Mouse (Mus musculus) 3T3-L1 (cell line): Measurements from ENCODE around the gene Tmcc1.

Experiments
- DNase-seq: peaks from one replicate; pipeline ENCODE4 v3.0.0-alpha.2; 2015; ENCODE audit warnings: low read depth, low spot score

Tmcc1 gene

GRCm38 (mm10) chr6:116014111-116014510 lies 179.2 kb downstream of the Tmcc1 start:
- DNase-seq: no peak

GRCm38 (mm10) chr6:116013687-116014086 lies 179.6 kb downstream of the Tmcc1 start:
- DNase-seq: no peak

- DNase-seq: peak; percentile 95
Observed at GRCm38 (mm10) chr6:116010541-116010940, 182.7 kb downstream of the Tmcc1 start.

GRCm38 (mm10) chr6:116009426-116009825 lies 183.9 kb downstream of the Tmcc1 start:
- DNase-seq: peak; percentile 76

GRCm38 (mm10) chr6:116007561-116008173 lies 185.6 kb downstream of the Tmcc1 start:
- peak; percentile 84 for DNase-seq

GRCm38 (mm10) chr6:116006731-116007130 lies 186.6 kb downstream of the Tmcc1 start:
- no peak for DNase-seq

GRCm38 (mm10) chr6:116005959-116006288 lies 187.4 kb downstream of the Tmcc1 start:
- no peak for DNase-seq

- no peak for DNase-seq
Observed at GRCm38 (mm10) chr6:116005275-116005958, 187.9 kb downstream of the Tmcc1 start.

GRCm38 (mm10) chr6:116004716-116005115 lies 188.6 kb downstream of the Tmcc1 start:
- DNase-seq: no peak

- DNase-seq: peak; percentile 37
Observed at GRCm38 (mm10) chr6:116004069-116004468, 189.2 kb downstream of the Tmcc1 start.

GRCm38 (mm10) chr6:116003516-116003915 lies 189.8 kb downstream of the Tmcc1 start:
- no peak for DNase-seq

GRCm38 (mm10) chr6:116002311-116003104 lies 190.8 kb downstream of the Tmcc1 start:
- DNase-seq: no peak

GRCm38 (mm10) chr6:116000851-116001250 lies 192.4 kb downstream of the Tmcc1 start:
- no peak for DNase-seq

- peak; percentile 39 for DNase-seq
Observed at GRCm38 (mm10) chr6:115999227-115999626, 194.1 kb downstream of the Tmcc1 start.

GRCm38 (mm10) chr6:115998758-115999157 lies 194.5 kb downstream of the Tmcc1 start:
- no peak for DNase-seq

GRCm38 (mm10) chr6:115997726-115998311 lies 195.5 kb downstream of the Tmcc1 start:
- no peak for DNase-seq

- DNase-seq: peak; percentile 88
Observed at GRCm38 (mm10) chr6:115996171-115996851, 197.0 kb downstream of the Tmcc1 start.

- peak; percentile 53 for DNase-seq
Observed at GRCm38 (mm10) chr6:115995531-115995941, 197.8 kb downstream of the Tmcc1 start.

- DNase-seq: peak; percentile 94
Observed at GRCm38 (mm10) chr6:115994877-115995520, 198.3 kb downstream of the Tmcc1 start, which contains the start of gene Plxnd1. Gene Plxnd1 (minus strand): TSS chr6:115995005.

- DNase-seq: peak; percentile 43
Observed at GRCm38 (mm10) chr6:115994146-115994876, 199.0 kb downstream of the Tmcc1 start.
